Mouse (Mus musculus): ENCODE measurements at regions not wholly inside any gene's neighbourhood (a gene's known extent, or its start where the extent isn't known, plus 50 kb on each side); places are given as distances from the start of the nearest gene placed in this dataset.

- TF ChIP-seq CTCF (IDR thresholded peaks at IDR 0.05; ENCODE audit: extremely low read depth, insufficient read depth, low read length) (no peak), POLR2A (IDR thresholded peaks at IDR 0.05; ENCODE audit: extremely low read depth, insufficient read depth, low read length) (no peak)
Observed at GRCm38 (mm10) chr2:122905129-122906072, 140.4 kb downstream of the Sqor start.

All from cortical plate, adult 2 months (tissue).